Mouse (Mus musculus): ENCODE results near the gene Gnat1.

DNA sequence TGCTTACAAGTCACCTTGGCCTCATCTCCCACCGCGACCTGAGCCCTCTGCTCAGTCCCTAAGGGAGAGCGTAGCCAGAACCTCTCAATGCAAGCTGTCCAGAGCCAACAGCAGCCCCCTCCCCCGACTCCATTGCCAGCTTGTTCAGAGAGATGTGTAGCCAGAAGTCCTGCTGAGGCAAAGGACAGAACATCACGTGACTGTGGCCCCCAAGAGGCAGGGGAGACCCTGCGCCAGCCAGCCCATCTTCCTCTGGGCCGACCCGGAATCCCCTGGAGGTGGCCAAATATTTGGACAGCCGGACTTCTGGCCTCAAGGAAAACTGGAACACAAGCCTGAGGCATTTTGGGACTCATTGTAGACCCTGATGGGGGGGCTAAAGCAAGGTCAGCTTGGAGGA lies 16.0 kb downstream of the Gnat1 start:
- TF ChIP-seq CTCF (IDR thresholded peaks at IDR 0.05), result no peak
- no peak for TF ChIP-seq EP300 (IDR thresholded peaks at IDR 0.05)
